Mouse (Mus musculus) brain, embryonic 14.5 days (tissue): ENCODE measurements around the gene Cyp4a12b. TPM values are rescaled to one million over a fixed set of nuclear protein-coding genes. Genes with fewer than 3 reads are reported as not detected.
"Not testable (repeated sequence)": the region's sequence is repeated elsewhere in the genome, so short reads cannot be mapped to it uniquely, and the experiment has no call there.

Experiments
- DNase-seq: peaks from one replicate; pipeline ENCODE4 v3.0.0-alpha.2; 2011; ENCODE audit warnings: low read depth
- CTCF ChIP-seq: fragments of 200-500 bp; IDR thresholded peaks from 2 replicates; pipeline ENCODE4 v1.5.1; 2012; ENCODE audit warnings: inconsistent platforms, mild to moderate bottlenecking, moderate library complexity, borderline replicate concordance; ENCODE audit not compliant: insufficient read depth, insufficient read length; ENCODE audit errors: extremely low read depth
- POLR2A ChIP-seq: fragments of 200-500 bp; IDR thresholded peaks from 2 replicates; pipeline ENCODE4 v1.6.1; 2012; ENCODE audit warnings: mild to moderate bottlenecking, inconsistent platforms, borderline replicate concordance; ENCODE audit not compliant: poor library complexity, insufficient read depth, insufficient read length, severe bottlenecking; ENCODE audit errors: extremely low read depth
- polyA plus RNA-seq: library from polyadenylated mRNA; depleted of rRNA; stranded (reverse); fragments of >200 nt; gene quantifications from 2 replicates; pipeline ENCODE4 v1.2.3, GENCODE M21; 2012; rRNA removed

The Cyp4a12b gene
- polyA plus RNA-seq, result not detected in 2 replicates

- not testable (repeated sequence) for DNase-seq
These were observed at the start of gene Cyp4a12b for GRCm38 (mm10) chr4:115411324-115411723. TSS of gene Cyp4a12b (plus strand) at chr4:115411624.

GRCm38 (mm10) chr4:115365624-115366023 is 45.8 kb upstream of the Cyp4a12b start:
- not testable (repeated sequence) for DNase-seq

- not testable (repeated sequence) for DNase-seq
These were observed 43.4 kb upstream of the Cyp4a12b start for GRCm38 (mm10) chr4:115368067-115368466.

GRCm38 (mm10) chr4:115396256-115396655 is 15.2 kb upstream of the Cyp4a12b start:
- DNase-seq, result not testable (repeated sequence)

- not testable (repeated sequence) for DNase-seq
These were observed 14.5 kb upstream of the Cyp4a12b start for GRCm38 (mm10) chr4:115396950-115397349.

GRCm38 (mm10) chr4:115450577-115451137 is 39.2 kb downstream of the Cyp4a12b start:
- DNase-seq, result no peak
- TF ChIP-seq POLR2A, result no peak

- no peak for TF ChIP-seq POLR2A
- TF ChIP-seq CTCF, result no peak
These were observed 40.9 kb downstream of the Cyp4a12b start, which contains the start of gene Cyp4a30b for GRCm38 (mm10) chr4:115452304-115452703. TSS of gene Cyp4a30b (plus strand) at chr4:115452604.

GRCm38 (mm10) chr4:115473585-115473984 is 62.2 kb downstream of the Cyp4a12b start:
- not testable (repeated sequence) for DNase-seq

More at GRCm38 (mm10) chr4:115452304-115452703, 40.9 kb downstream of the Cyp4a12b start, which contains the start of gene Cyp4a30b:
- DNase-seq, result no peak

GRCm38 (mm10) chr4:115476051-115476450 is 64.6 kb downstream of the Cyp4a12b start:
- DNase-seq, result peak; percentile 5

GRCm38 (mm10) chr4:115481006-115481652 is 69.7 kb downstream of the Cyp4a12b start:
- DNase-seq, result no peak

More at GRCm38 (mm10) chr4:115481006-115481652, 69.7 kb downstream of the Cyp4a12b start:
- TF ChIP-seq CTCF (no peak), POLR2A (no peak)

Other genes starting within 250 kb of the Cyp4a12b start
- not detected in 2 replicates for gene Cyp4a29, start 169.5 kb upstream of the Cyp4a12b start, polyA plus RNA-seq
- gene Cyp4a12a, start 112.6 kb upstream of the Cyp4a12b start, polyA plus RNA-seq, result not detected in 2 replicates
- not detected in 2 replicates for gene Cyp4a30b, start 41.0 kb downstream of the Cyp4a12b start, polyA plus RNA-seq
- gene Cyp4a14, start 84.5 kb downstream of the Cyp4a12b start, polyA plus RNA-seq, result not detected in 2 replicates
- gene Cyp4a10, start 106.6 kb downstream of the Cyp4a12b start, polyA plus RNA-seq, result not detected in 2 replicates
- not detected in 2 replicates for gene Cyp4a31, start 152.0 kb downstream of the Cyp4a12b start, polyA plus RNA-seq
- not detected in 2 replicates for gene Cyp4a32, start 189.3 kb downstream of the Cyp4a12b start, polyA plus RNA-seq
- gene Cyp4b1, start 236.1 kb downstream of the Cyp4a12b start, polyA plus RNA-seq, result 0.72 and 0.89 TPM in 2 replicates